Mouse (Mus musculus) E14TG2a.4 (cell line): Measurements from ENCODE around the gene Ccdc9.

Experiments
- CTCF ChIP-seq: conservative IDR thresholded peaks from 2 replicates; pipeline ENCODE4 v1.5.1; 2014; ENCODE audit warnings: low read length
- NANOG ChIP-seq: IDR thresholded peaks from 2 replicates; pipeline ENCODE4 v1.6.1; 2014; ENCODE audit warnings: borderline replicate concordance, low read length, mixed read lengths

DNA sequence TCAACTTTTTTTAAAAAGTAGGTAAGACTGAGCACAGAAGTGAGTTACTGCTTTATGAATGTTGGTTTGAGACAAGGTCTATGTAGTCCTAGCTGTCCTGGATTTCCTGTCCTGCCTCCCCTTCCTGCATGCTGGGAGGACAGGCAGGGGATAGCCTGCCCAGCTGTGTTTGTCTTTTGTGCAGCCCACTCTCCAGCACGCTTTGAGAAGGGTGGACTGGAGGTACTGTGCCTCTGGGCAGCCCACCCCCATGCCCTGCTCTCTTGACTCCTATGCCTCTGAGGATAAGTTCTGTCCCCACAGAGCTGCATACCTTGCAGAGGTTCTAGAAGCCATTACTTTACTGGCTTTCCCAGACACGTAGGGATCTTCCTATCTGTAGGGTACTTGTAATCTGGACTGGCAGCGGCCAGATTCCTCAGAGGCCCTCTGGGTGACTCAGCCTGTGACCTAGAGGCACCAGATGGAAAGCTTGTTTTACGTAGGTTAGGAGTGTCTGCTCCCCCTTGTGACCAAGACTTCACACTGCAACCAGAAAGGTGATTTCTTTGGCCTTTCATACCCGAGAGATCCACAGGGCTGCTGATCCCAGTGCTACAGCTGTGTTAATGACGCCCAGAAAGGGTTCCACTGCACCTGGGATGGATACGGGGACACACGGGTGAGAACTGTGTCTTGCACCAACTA, 39.5 kb upstream of the Ccdc9 start:
- peak; percentile 34 for TF ChIP-seq CTCF
- no peak for TF ChIP-seq NANOG
